Mouse (Mus musculus) cerebellum, adult 2 months (tissue): ENCODE measurements around the gene Chd4.

ENCODE experiments used
- CTCF ChIP-seq: fragments of 200-500 bp; IDR thresholded peaks from 2 replicates; pipeline ENCODE4 v1.5.1; 2011; ENCODE audit warnings: low read depth, mild to moderate bottlenecking, control low read depth, low read length, moderate library complexity, borderline replicate concordance; ENCODE audit not compliant: insufficient read depth
- POLR2A ChIP-seq: fragments of 200-500 bp; IDR thresholded peaks from 2 replicates; pipeline ENCODE4 v1.6.1; 2011; ENCODE audit warnings: low read length, control low read depth, borderline replicate concordance; ENCODE audit not compliant: insufficient read depth

DNA sequence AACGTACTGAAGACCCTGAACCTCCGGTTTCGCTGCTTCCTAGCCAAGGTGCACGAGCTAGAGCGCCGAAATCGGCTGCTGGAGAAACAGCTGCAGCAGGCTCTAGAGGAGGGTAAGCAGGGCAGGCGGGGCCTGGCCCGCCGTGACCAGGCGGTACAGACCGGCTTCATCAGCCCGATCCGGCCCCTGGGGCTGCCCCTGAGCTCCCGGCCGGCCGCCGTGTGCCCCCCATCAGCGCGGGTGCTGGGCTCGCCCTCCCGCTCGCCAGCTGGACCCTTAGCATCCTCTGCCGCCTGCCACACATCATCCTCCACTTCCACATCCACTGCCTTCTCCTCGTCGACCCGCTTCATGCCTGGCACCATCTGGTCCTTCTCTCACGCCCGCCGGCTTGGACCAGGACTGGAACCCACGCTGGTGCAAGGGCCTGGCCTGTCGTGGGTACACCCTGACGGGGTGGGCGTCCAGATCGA lies 49.7 kb downstream of the Chd4 start:
- TF ChIP-seq CTCF (no peak), POLR2A (no peak)
